Mouse (Mus musculus) kidney, adult 2 months (tissue): ENCODE measurements around the gene Rpl35a. TPM values are rescaled to one million over a fixed set of nuclear protein-coding genes. Genes with fewer than 3 reads are reported as not detected.

ENCODE experiments used
- DNase-seq: peaks from one replicate; pipeline ENCODE4 v3.0.0; 2021
- H3K27ac ChIP-seq: fragments of 200-500 bp; 2 replicates; pipeline ENCODE4 v1.5.1; 2012; ENCODE audit warnings: low read depth, low read length, control low read depth, inconsistent platforms; ENCODE audit not compliant: insufficient read depth
- H3K27me3 ChIP-seq: fragments of 200-500 bp; replicated peaks from 2 replicates; pipeline ENCODE4 v1.6.1; 2012; ENCODE audit warnings: mild to moderate bottlenecking, moderate library complexity, low read length, inconsistent platforms; ENCODE audit not compliant: control insufficient read depth, insufficient read depth
- H3K36me3 ChIP-seq: fragments of 200-500 bp; 2 replicates; pipeline ENCODE4 v1.6.1; 2012; ENCODE audit warnings: mild to moderate bottlenecking, moderate library complexity, low read length, inconsistent platforms; ENCODE audit not compliant: control insufficient read depth, insufficient read depth
- H3K4me1 ChIP-seq: fragments of 200-500 bp; 2 replicates; pipeline ENCODE4 v1.6.1; 2011; ENCODE audit warnings: low read length; ENCODE audit not compliant: control insufficient read depth, insufficient read depth
- H3K4me3 ChIP-seq: fragments of 200-500 bp; 2 replicates; pipeline ENCODE4 v1.5.1; 2011; ENCODE audit warnings: mild to moderate bottlenecking, low read depth, low read length, control low read depth; ENCODE audit not compliant: insufficient read depth
- CTCF ChIP-seq: fragments of 200-500 bp; conservative IDR thresholded peaks from 2 replicates; pipeline ENCODE4 v1.5.1; 2011; ENCODE audit warnings: low read depth, mild to moderate bottlenecking, control low read depth, low read length, moderate library complexity, mixed read lengths; ENCODE audit not compliant: insufficient read depth, insufficient read length
- POLR2A ChIP-seq: fragments of 200-500 bp; IDR thresholded peaks from one replicate; pipeline ENCODE4 v1.6.1; 2011; ENCODE audit warnings: low read depth, low read length, control low read depth
- WGBS: fragments of 180-500 bp; shearing (Covaris S2); methylation state at CpG from one replicate; pipeline ENCODE4 v1.1.7; 2018; 5-methylcytosine and 5-hydroxymethylcytosine counted together
- polyA plus RNA-seq: library from polyadenylated mRNA; depleted of rRNA; stranded (reverse); fragments of >200 nt; gene quantifications from 2 replicates; pipeline ENCODE4 v1.2.3, GENCODE M21; 2012; rRNA removed

The Rpl35a gene
- polyA plus RNA-seq, result 307 and 414 TPM in 2 replicates

DNA sequence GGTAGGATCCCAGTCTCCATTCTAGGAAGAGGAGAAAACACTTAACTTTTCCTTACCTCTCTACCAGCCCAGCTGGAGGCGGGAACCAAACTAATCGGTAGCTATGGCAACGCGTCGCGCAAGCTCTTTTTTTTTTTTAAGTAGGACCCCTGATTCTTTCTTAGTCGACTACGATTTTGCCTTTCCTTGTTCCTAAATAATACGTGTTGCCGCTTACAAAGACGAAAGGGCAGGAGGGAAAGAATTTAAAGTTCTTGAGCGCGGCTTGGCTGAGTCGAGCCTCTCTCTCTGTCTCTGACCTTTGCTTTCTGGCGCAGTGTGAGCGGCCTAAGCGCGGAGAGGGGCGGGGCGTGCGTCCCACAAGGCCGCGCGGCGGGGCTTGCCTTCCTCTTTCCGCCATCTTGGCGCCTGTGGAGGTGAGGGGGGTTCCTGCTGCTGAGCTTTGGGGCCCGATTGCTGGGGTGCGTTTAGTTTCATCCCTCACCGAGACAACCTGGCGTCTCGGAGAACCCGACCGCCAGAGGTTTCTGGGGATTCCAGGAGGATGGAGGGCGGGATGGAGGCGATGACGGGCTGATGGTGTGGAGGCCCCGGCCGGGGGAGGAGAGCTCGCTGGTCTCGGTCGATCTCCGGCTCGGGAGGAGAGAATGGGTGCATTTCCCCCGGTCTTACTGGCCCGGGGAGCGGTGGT lies at the start of gene Rpl35a, which contains the start of gene Iqcg:
Gene Rpl35a, plus strand, starts transcription at position 359 of the 691 bp plus-strand sequence.
Gene Iqcg, minus strand, starts transcription at position 124 of the 691 bp plus-strand sequence.
- Histone ChIP-seq H3K36me3 (peaks cover 3% of the 10 kb centered on the region), H3K27me3 (no peaks in the 10 kb centered on the region), H3K4me3 (peak within 1 kb of the TSS; percentile 77), H3K27ac (peak within 1 kb of the TSS; percentile 92), H3K4me1 (peaks cover 10% of the 10 kb centered on the region)
- under 1% methylated on average over 47 of the region's 47 CpGs for WGBS
- DNase-seq, result peak; percentile 93
- TF ChIP-seq CTCF, result no peak
- TF ChIP-seq POLR2A, result peak; percentile 65

DNA sequence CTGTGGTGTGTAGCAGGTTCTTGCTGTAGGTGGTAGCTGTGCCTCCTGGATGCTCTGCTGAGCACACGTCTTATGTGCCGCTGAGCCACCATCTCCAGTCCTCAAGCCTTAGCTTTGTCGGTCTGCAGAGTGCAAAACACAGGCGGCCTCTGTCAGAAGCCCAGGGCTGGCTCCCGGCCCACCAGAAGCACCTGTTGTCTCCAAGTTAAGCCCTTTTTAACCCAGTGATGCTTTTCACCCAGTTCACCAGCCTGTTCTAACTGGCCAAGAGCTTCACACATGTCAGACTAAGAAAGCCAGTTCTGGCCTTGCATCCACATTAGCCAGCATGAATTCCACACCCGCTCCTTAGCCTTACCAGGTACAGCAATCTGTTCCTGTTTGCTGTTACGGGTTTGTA lies 49.4 kb upstream of the Rpl35a start:
- DNase-seq, result no peak
- no peaks in the 10 kb centered on the region for H3K36me3 ChIP-seq
- 77% methylated on average over 7 of the region's 7 CpGs for whole genome bisulfite sequencing

DNA sequence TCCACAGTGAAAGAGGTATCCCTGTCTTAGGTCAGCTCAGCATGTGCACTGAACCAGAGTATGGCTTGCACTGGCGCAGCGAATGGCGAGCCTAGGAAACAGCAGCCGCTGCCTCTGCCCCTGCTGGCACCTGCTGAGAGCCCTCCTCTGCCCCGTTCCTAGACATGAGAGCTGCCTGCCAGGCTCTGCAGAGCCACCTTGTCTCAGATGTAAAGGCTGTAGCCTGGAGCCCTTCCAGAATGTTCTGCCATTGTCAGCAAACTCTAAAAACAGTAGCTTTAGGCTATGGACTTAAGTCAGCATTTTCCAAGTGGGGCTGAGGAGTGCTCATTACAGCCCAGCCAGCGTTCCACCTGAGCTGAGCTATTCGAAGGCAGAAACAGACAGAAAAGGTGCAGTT lies 48.8 kb upstream of the Rpl35a start:
- Histone ChIP-seq H3K36me3 (no peaks in the 10 kb centered on the region; the same call in 1 of the 2 replicates), H3K4me1 (no peaks in the 10 kb centered on the region), H3K27ac (no peak overlapping the region), H3K27me3 (no peaks in the 10 kb centered on the region), H3K4me3 (no peak overlapping the region)
- peak; percentile 69 for DNase-seq
- 49% methylated on average over 7 of the region's 7 CpGs for WGBS
- TF ChIP-seq CTCF (no peak), POLR2A (no peak)

More for the DNA sequence above, 49.4 kb upstream of the Rpl35a start:
- Histone ChIP-seq H3K4me1 (no peaks in the 10 kb centered on the region), H3K27ac (no peak overlapping the region), H3K27me3 (no peaks in the 10 kb centered on the region), H3K4me3 (no peak overlapping the region)
- TF ChIP-seq POLR2A, result no peak
- no peak for TF ChIP-seq CTCF

DNA sequence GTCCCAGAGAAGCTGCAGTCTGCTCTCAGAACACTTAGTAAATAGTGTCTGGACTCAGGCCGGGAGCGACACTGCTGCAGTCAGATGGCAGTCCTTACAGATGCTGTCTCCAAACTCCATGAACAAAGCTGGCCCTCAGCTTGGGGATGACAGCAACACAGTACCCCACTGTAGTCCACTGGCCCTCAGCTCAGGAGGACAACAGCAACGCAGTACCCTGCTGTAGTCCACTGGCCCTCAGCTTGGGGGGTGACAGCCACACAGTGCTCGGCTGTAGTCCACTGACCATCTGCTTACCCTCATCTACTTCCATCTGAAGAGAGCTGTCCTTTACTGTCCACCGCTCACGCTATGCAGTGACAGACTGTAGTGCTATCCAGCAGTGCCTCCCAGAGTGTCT lies 46.1 kb upstream of the Rpl35a start:
- TF ChIP-seq CTCF (no peak), POLR2A (no peak)
- no peak overlapping the region for H3K27ac ChIP-seq
- H3K36me3 ChIP-seq, result no peaks in the 10 kb centered on the region; the same call in 1 of the 2 replicates
- H3K4me1 ChIP-seq, result peaks cover 3% of the 10 kb centered on the region; the same call in 1 of the 2 replicates
- H3K4me3 ChIP-seq, result no peak overlapping the region
- H3K27me3 ChIP-seq, result no peaks in the 10 kb centered on the region
- no peak for DNase-seq
- 98% methylated on average over 6 of the region's 6 CpGs for WGBS

DNA sequence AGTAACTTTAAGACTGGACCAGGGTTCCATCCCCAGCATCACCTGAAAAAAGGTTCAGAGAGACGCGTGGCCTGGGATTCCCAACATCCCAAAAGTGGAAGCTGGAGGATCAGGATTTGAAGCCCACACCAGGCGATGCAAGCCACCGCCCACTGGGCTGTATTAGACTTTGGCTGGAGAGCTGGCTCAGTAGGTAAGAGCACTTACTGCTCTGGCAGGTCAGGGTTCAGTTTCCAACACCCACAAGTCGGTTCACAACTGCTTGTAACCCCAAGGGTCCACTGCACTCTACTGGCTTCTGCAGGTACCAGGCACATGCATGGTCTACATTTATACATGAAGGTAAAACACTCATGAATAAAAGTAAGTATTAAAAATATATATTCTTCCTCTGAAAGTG lies 42.5 kb upstream of the Rpl35a start:
- TF ChIP-seq CTCF (no peak), POLR2A (no peak)
- peak; percentile 74 for DNase-seq
- Histone ChIP-seq H3K4me1 (peaks cover 3% of the 10 kb centered on the region; the same call in 1 of the 2 replicates), H3K4me3 (no peak overlapping the region), H3K36me3 (no peaks in the 10 kb centered on the region; the same call in 1 of the 2 replicates), H3K27me3 (no peaks in the 10 kb centered on the region), H3K27ac (no peak overlapping the region)
- 74% methylated on average over 5 of the region's 5 CpGs for WGBS

DNA sequence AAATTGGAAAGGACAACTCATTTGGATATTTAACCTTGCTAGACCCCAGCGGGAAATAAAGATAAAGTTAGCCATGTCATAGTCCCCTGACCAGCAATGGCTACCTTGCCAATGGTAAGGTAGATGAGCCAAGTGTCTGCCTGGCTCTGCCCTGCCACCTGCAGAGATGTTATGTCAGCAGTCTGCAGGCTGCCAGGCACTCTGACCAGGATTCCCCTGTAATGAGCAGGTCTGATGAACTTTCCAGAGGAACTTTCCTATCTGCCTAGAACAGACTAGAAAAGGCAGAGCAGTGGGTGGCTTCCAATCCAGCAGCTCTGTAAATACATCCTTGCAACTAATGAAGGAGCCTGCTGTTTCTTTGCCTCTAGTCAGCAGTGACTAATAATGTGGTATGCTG lies 41.3 kb upstream of the Rpl35a start:
- Histone ChIP-seq H3K27me3 (no peaks in the 10 kb centered on the region), H3K27ac (peak overlapping the region; percentile 7; the same call in 1 of the 2 replicates), H3K36me3 (no peaks in the 10 kb centered on the region; the same call in 1 of the 2 replicates), H3K4me1 (peaks cover 3% of the 10 kb centered on the region; the same call in 1 of the 2 replicates), H3K4me3 (no peak overlapping the region)
- WGBS, result 50% methylated on average over 1 of the region's 1 CpGs
- TF ChIP-seq CTCF (no peak), POLR2A (no peak)
- DNase-seq, result peak; percentile 82

DNA sequence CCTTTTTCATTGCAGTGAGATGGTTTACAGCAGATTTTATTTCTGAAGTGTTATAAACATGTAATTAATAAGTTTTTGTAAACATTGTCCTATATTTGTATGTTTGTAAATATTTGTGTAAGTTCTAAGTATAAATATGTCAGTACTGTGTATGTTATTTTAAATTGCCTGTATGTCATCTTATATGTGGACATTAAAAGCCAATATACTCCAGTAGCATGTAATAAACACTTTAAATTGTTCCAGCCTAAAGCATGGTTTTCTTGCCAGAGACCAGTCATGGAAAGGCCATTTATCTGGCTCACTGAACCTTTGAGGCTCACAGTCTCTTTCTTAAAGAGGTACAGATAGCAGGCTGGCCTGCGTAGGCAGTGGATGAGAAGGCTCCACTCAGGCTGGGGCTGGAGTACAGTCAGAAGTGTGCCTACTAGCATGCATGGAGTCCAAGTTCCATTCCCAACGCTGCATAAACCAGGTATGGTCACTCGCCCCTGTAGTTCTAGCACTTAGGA lies 40.8 kb upstream of the Rpl35a start:
- Histone ChIP-seq H3K36me3 (no peaks in the 10 kb centered on the region; the same call in 1 of the 2 replicates), H3K4me1 (peaks cover 3% of the 10 kb centered on the region; the same call in 1 of the 2 replicates), H3K27me3 (no peaks in the 10 kb centered on the region), H3K27ac (no peak overlapping the region), H3K4me3 (no peak overlapping the region)
- TF ChIP-seq CTCF (no peak), POLR2A (no peak)
- no peak for DNase-seq
- 68% methylated on average over 3 of the region's 3 CpGs for WGBS
